9 mouse cellular contexts compared by ENCODE assay signal in genomic region chr19:3451649-3452048, GRCm38 (mm10). TPM values are rescaled to one million over a fixed set of nuclear protein-coding genes. Genes with fewer than 3 reads are reported as not detected.
A peak's percentile ranks its signal among the peaks of the same experiment; 100 is the strongest.
DNase-seq lines count a peak whose midpoint lies in the region; ATAC-seq lines count a peak whose summit lies in the region.
"Had no signal": no experiment of that assay in that cellular context is flagged by ENCODE, and none has a peak within 500 bp of the region (broad histone marks: within the 10 kb centered on the region; RNA-seq: fewer than 3 reads in every experiment).

No protein-coding gene starts in this region.

- no peak overlapping the region for H3K27ac ChIP-seq in hindbrain, embryonic 16.5 days (ENCODE audit: low read depth, low read length)
- no peak overlapping the region for H3K27ac ChIP-seq in neural tube, embryonic 12.5 days

- peaks cover 5% of the 10 kb centered on the region for H3K4me1 ChIP-seq in hindbrain, embryonic 16.5 days (ENCODE audit: control insufficient read depth, insufficient read depth, low read depth, low read length)
- no peaks in the 10 kb centered on the region for H3K4me1 ChIP-seq in neural tube, embryonic 12.5 days

- H3K9ac ChIP-seq in hindbrain, embryonic 16.5 days (ENCODE audit: low read depth, low read length), result no peak overlapping the region
- H3K9ac ChIP-seq in neural tube, embryonic 12.5 days, result no peak overlapping the region

- 0 out of 2 replicates have a peak, but pooled peaks cover under 1% of the 10 kb centered on the region for H3K36me3 ChIP-seq in hindbrain, embryonic 16.5 days (ENCODE audit: control insufficient read depth, insufficient read depth, low read length)
- peaks cover 34% of the 10 kb centered on the region for H3K36me3 ChIP-seq in neural tube, embryonic 12.5 days

- H3K4me2 ChIP-seq in hindbrain, embryonic 16.5 days (ENCODE audit: low read length), result no peak overlapping the region
- H3K4me2 ChIP-seq in neural tube, embryonic 12.5 days (replicated peaks), result no peak overlapping the region

- DNase-seq in cerebellum, adult 11-12 months, result peak; percentile 10
- DNase-seq in cerebellum, postnatal 36 days, result no peak
- DNase-seq in brain, adult 2 months (ENCODE audit: low read depth, low spot score), result peak; percentile 20
- no peak for DNase-seq in urinary bladder, postnatal 25 days (ENCODE audit: low spot score)

- 45% methylated on average over 6 of the region's 6 CpGs for WGBS in hindbrain, embryonic 16.5 days
- WGBS in neural tube, embryonic 12.5 days, result 68% methylated on average over 6 of the region's 6 CpGs

- no peaks in the 10 kb centered on the region for H3K9me3 ChIP-seq in hindbrain, embryonic 16.5 days (ENCODE audit: control insufficient read depth, low read length)
- H3K9me3 ChIP-seq in neural tube, embryonic 12.5 days, result no peaks in the 10 kb centered on the region

- peak; percentile 44 for ATAC-seq in hindbrain, embryonic 16.5 days
- peak; percentile 69 for ATAC-seq in neural tube, embryonic 12.5 days (ENCODE audit: low FRiP score, low read depth)
- ATAC-seq in erythroblast, adult 5-6 weeks (replicated peaks; ENCODE audit: low FRiP score, poor library complexity, severe bottlenecking), result no peak
- no peak for ATAC-seq in frontal cortex, adult (ENCODE audit: low TSS enrichment)
- ATAC-seq: activated CD4-positive, CD25-positive, alpha-beta regulatory T cell, adult 4 months had no signal

- no peak overlapping the region for H3K4me3 ChIP-seq in hindbrain, embryonic 16.5 days (ENCODE audit: low read length)
- H3K4me3 ChIP-seq in neural tube, embryonic 12.5 days, result no peak overlapping the region

- H3K27me3 ChIP-seq in hindbrain, embryonic 16.5 days (replicated peaks; ENCODE audit: control insufficient read depth, insufficient read depth, low read length), result no peaks in the 10 kb centered on the region
- H3K27me3 ChIP-seq in neural tube, embryonic 12.5 days (replicated peaks), result no peaks in the 10 kb centered on the region

RNA-seq across cellular contexts. Expression of gene Gal, which starts 37.3 kb away (rescaled TPM):
- polyA plus RNA-seq in hindbrain, embryonic 16.5 days (2015; fragmentation: Nextera tagmentation; extraction: Ambion mirVana), result 24.3 and 25.3 TPM in 2 replicates
- polyA plus RNA-seq in neural tube, embryonic 12.5 days (2016; fragmentation: Nextera tagmentation; extraction: Ambion mirVana), result 16.3 and 28.7 TPM in 2 replicates
- total RNA-seq in erythroblast, adult 5-6 weeks (2015; ENCODE audit: low replicate concordance), result not detected in 2 replicates
- total RNA-seq in erythroblast, adult 5-6 weeks (2017; ENCODE audit: low replicate concordance), result not detected in 2 replicates

Comparison
In these comparisons a context has a peak if more than half of its experiments do, and no peak if none do; other contexts are left out.
1. DNase-seq: peak in cerebellum, adult 11-12 months (single experiment) and brain, adult 2 months (single experiment); none in cerebellum, postnatal 36 days (0 of 2) and urinary bladder, postnatal 25 days (single experiment).
2. ATAC-seq: peak in hindbrain, embryonic 16.5 days (single experiment) and neural tube, embryonic 12.5 days (single experiment); none in erythroblast, adult 5-6 weeks (single experiment) and frontal cortex, adult (single experiment).